Mouse (Mus musculus): ENCODE data around the gene Cbx5. TPM values are rescaled to one million over a fixed set of nuclear protein-coding genes. Genes with fewer than 3 reads are reported as not detected.
A peak's percentile ranks its signal among the peaks of the same experiment; 100 is the strongest.

Gene Cbx5
- total and polyA plus RNA-seq, 3 experiments, result 94.9 to 171 (median 128) TPM

DNA sequence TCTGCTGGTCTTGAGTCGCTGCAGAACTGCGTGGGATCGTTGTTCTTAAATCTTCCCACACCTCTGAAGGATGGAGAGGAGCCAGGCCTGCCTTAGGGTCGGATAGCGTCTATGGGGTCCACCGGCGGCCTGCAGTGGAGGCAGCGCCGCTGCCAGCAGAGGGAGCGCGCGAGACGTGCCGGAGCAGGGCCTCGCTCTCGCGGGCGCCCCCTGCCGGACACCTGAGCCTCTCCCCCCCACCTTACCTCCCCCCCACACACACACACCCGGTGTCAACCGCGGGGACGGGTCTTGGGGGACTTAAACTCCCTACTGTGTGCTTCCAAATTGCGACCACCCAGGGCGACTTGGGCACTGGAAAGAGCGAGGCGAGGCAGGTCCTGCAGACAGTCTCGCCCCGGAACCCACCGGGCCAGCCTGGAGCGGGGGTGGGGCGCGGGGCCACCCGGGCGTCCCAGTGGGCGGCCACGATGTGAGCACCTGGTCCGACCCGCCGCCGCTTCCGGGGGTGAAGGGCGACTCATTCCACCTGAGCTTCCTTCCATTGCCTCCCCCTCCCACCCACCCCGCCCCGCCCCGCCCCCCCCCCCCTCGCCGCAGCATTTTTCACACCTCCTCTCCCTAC is 57.3 kb downstream of the Cbx5 start (continued):
- TF ChIP-seq MYC (IDR thresholded peaks at IDR 0.05; ENCODE audit: low read depth, low read length) (no peak), ZMIZ1 (IDR thresholded peaks at IDR 0.05; ENCODE audit: low read depth, low read length) (no peak; the same call in 1 of the 2 replicates), HCFC1 (IDR thresholded peaks at IDR 0.05; ENCODE audit: low read depth, low read length) (peak; percentile 64), SIN3A (IDR thresholded peaks at IDR 0.05; ENCODE audit: low read length) (peak; percentile 40; the same call in 1 of the 2 replicates), GABPA (IDR thresholded peaks at IDR 0.05; ENCODE audit: insufficient replicate concordance, low read depth, low read length) (no peak), POLR2A (IDR thresholded peaks at IDR 0.05; ENCODE audit: low read depth, low read length) (no peak), SMC3 (IDR thresholded peaks at IDR 0.05; ENCODE audit: low read depth, low read length) (peak; percentile 89)

DNA sequence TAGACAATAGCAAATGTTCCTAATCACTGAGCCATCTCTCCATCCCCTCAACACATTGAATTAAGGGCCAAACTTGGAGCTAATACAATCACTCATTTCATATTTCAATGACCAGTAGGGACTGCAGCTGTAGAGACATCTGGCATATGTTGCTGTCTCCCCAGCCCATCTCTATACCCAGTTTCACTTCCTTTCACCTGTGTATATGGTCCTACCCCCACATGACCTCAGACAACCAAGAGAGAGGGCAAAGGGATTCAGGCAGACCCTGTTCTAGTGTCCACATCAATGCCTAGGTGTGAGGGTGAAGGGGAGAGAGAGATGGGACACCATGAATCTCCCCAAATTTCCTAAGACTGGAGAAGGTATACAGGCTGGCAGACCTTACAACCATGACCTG is 59.2 kb downstream of the Cbx5 start:
- DNase-seq (ENCODE audit: extremely low read depth), result no peak
- peak; percentile 87 for TF ChIP-seq EP300 (IDR thresholded peaks at IDR 0.05; ENCODE audit: low read length)
- TF ChIP-seq TCF12 (IDR thresholded peaks at IDR 0.05; ENCODE audit: low read depth, low read length), result peak; percentile 76; the same call in 1 of the 2 replicates
- TF ChIP-seq ETS1 (conservative IDR thresholded peaks at IDR 0.05; ENCODE audit: low read depth, low read length), result 0 out of 2 replicates have a peak, but pooled peaks have one; percentile 24
- TF ChIP-seq NELFE (IDR thresholded peaks at IDR 0.05; ENCODE audit: low read depth, low read length), result no peak
- TF ChIP-seq IRF4 (IDR thresholded peaks at IDR 0.05; ENCODE audit: low read depth, low read length), result peak; percentile 80
- TF ChIP-seq MAZ (IDR thresholded peaks at IDR 0.05; ENCODE audit: low read depth, low read length), result 0 out of 2 replicates have a peak, but pooled peaks have one; percentile 28
- TF ChIP-seq MAFK (IDR thresholded peaks at IDR 0.05; ENCODE audit: insufficient replicate concordance, low read length), result no peak
- dilution Hi-C loops (cut with MboI; ENCODE audit: extremely low pct_ligation_motif_present, extremely low pct_unique_long_range_greater_than_20kb, low sequenced_read_pairs) (no loop called here), in situ Hi-C loops (cut with MboI; ENCODE audit: low pct_ligation_motif_present, low pct_unique_long_range_greater_than_20kb, low sequenced_read_pairs) (no loop called here)
- H3K27ac ChIP-seq (ENCODE audit: insufficient read depth, low read depth), result no peak overlapping the region
- H3K79me2 ChIP-seq (replicated peaks; ENCODE audit: control insufficient read depth, extremely low read depth, insufficient read depth, poor library complexity, severe bottlenecking), result no peaks in the 10 kb centered on the region
- H3K9ac ChIP-seq (ENCODE audit: insufficient read depth, low read depth), result no peak overlapping the region
- H3K4me1 ChIP-seq (ENCODE audit: control insufficient read depth in 1 of 2, insufficient read depth in 2 of 2), result peaks cover 11 to 52% of the 10 kb centered on the region in 2 experiments
- peaks cover 61% of the 10 kb centered on the region for H3K27me3 ChIP-seq (replicated peaks)
- H3K9me3 ChIP-seq (replicated peaks; ENCODE audit: low read length), result no peaks in the 10 kb centered on the region
- H3K4me2 ChIP-seq (ENCODE audit: insufficient read depth, low read depth, poor library complexity, severe bottlenecking), result no peak overlapping the region
- H3K36me3 ChIP-seq (replicated peaks in 1 of 2; ENCODE audit: control insufficient read depth in 1 of 2, insufficient read depth in 1 of 2, low read length in 1 of 2), result no peaks in the 10 kb centered on the region
- no peak overlapping the region for H3K4me3 ChIP-seq (replicated peaks in 1 of 3; ENCODE audit: low read depth in 2 of 3, low read length in 2 of 3, poor library complexity in 1 of 3)

DNA sequence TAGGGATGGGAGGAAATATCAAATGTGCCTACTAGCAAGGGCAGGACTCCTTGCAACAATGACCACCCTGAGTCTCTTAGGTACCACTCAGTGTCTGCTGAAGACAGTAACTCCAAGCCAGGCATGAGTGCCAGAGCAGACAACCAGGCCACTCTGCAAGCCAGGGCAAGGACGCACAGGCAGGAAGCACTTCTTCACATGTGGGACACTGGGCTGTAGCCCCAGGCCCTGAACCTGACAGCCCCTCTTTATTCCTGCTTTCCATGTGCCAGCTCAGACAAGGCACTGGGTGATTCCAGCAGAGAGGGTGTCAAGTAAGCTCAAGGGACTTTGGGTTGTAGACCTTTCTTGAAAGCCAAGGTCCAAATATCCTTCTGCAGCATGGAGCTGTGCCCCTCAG is 60.8 kb downstream of the Cbx5 start:
- no peak overlapping the region for H3K27ac ChIP-seq (ENCODE audit: insufficient read depth, low read depth)
- H3K9me3 ChIP-seq (replicated peaks; ENCODE audit: low read length), result no peaks in the 10 kb centered on the region
- TF ChIP-seq ETS1 (conservative IDR thresholded peaks at IDR 0.05; ENCODE audit: low read depth, low read length), result no peak
- no peak for TF ChIP-seq NELFE (IDR thresholded peaks at IDR 0.05; ENCODE audit: low read depth, low read length)
- no peak for TF ChIP-seq RAD21 (IDR thresholded peaks at IDR 0.05; ENCODE audit: low read depth, low read length)
- TF ChIP-seq MAX (IDR thresholded peaks at IDR 0.05; ENCODE audit: low read length), result no peak
- no peak for TF ChIP-seq SIN3A (IDR thresholded peaks at IDR 0.05; ENCODE audit: low read length)
- TF ChIP-seq IRF4 (IDR thresholded peaks at IDR 0.05; ENCODE audit: low read depth, low read length), result no peak
- no peak for TF ChIP-seq GABPA (IDR thresholded peaks at IDR 0.05; ENCODE audit: insufficient replicate concordance, low read depth, low read length)
- H3K79me2 ChIP-seq (replicated peaks; ENCODE audit: control insufficient read depth, extremely low read depth, insufficient read depth, poor library complexity, severe bottlenecking), result no peaks in the 10 kb centered on the region
- no peak overlapping the region for H3K4me2 ChIP-seq (ENCODE audit: insufficient read depth, low read depth, poor library complexity, severe bottlenecking)
- H3K27me3 ChIP-seq (replicated peaks), result peaks cover 74% of the 10 kb centered on the region
- in situ Hi-C loops (cut with MboI; ENCODE audit: low pct_ligation_motif_present, low pct_unique_long_range_greater_than_20kb, low sequenced_read_pairs) (loop anchor here (10.0 kb wide), 1 partner anchor 164 kb away; the partner anchor contains the start of gene Hoxc4), dilution Hi-C loops (cut with MboI; ENCODE audit: extremely low pct_ligation_motif_present, extremely low pct_unique_long_range_greater_than_20kb, low sequenced_read_pairs) (loop anchor here (10.0 kb wide), 1 partner anchor 184 kb away; the partner anchor contains the start of genes Hoxc6 and Hoxc8)
- H3K4me1 ChIP-seq (ENCODE audit: control insufficient read depth in 1 of 2, insufficient read depth in 2 of 2), result peaks cover 10 to 47% of the 10 kb centered on the region in 2 experiments
- DNase-seq (ENCODE audit: extremely low read depth), result no peak
- no peaks in the 10 kb centered on the region for H3K36me3 ChIP-seq (replicated peaks in 1 of 2; ENCODE audit: control insufficient read depth in 1 of 2, insufficient read depth in 1 of 2, low read length in 1 of 2)
- no peak overlapping the region for H3K4me3 ChIP-seq (replicated peaks in 1 of 3; ENCODE audit: low read depth in 2 of 3, low read length in 2 of 3, poor library complexity in 1 of 3)
- H3K9ac ChIP-seq (ENCODE audit: insufficient read depth, low read depth), result no peak overlapping the region

All from CH12.LX (cell line).